Mouse (Mus musculus) cerebellum, adult 2 months (tissue): ENCODE data around the gene Itgb7. TPM values are rescaled to one million over a fixed set of nuclear protein-coding genes. Genes with fewer than 3 reads are reported as not detected.

Source experiments
- DNase-seq, 2 experiments: peaks; one replicate each; pipeline ENCODE4 v3.0.0; 2021
- H3K27ac ChIP-seq: fragments of 200-500 bp; 2 replicates; pipeline ENCODE4 v1.5.1; 2012; ENCODE audit warnings: low read length, control low read depth, inconsistent platforms; ENCODE audit not compliant: insufficient read depth
- H3K27me3 ChIP-seq: fragments of 200-500 bp; 2 replicates; pipeline ENCODE4 v1.6.1; 2012; ENCODE audit warnings: inconsistent platforms, mild to moderate bottlenecking, low read length, moderate library complexity; ENCODE audit not compliant: control insufficient read depth, insufficient read depth
- H3K4me1 ChIP-seq: fragments of 200-500 bp; 2 replicates; pipeline ENCODE4 v1.6.1; 2011; ENCODE audit warnings: low read length; ENCODE audit not compliant: control insufficient read depth, insufficient read depth
- H3K4me3 ChIP-seq: fragments of 200-500 bp; replicated peaks from 2 replicates; pipeline ENCODE3; 2011; ENCODE audit warnings: mild to moderate bottlenecking, low read depth, low read length, control low read depth; ENCODE audit not compliant: insufficient read depth
- CTCF ChIP-seq: fragments of 200-500 bp; IDR thresholded peaks from 2 replicates; pipeline ENCODE4 v1.5.1; 2011; ENCODE audit warnings: low read depth, mild to moderate bottlenecking, control low read depth, low read length, moderate library complexity, borderline replicate concordance; ENCODE audit not compliant: insufficient read depth
- POLR2A ChIP-seq: fragments of 200-500 bp; IDR thresholded peaks from 2 replicates; pipeline ENCODE4 v1.6.1; 2011; ENCODE audit warnings: low read length, control low read depth, borderline replicate concordance; ENCODE audit not compliant: insufficient read depth
- WGBS: fragments of 180-500 bp; shearing (Covaris S2); methylation state at CpG from one replicate; pipeline ENCODE4 v1.1.7; 2018; 5-methylcytosine and 5-hydroxymethylcytosine counted together
- polyA plus RNA-seq: library from polyadenylated mRNA; depleted of rRNA; stranded (reverse); fragments of >200 nt; gene quantifications from 2 replicates; pipeline ENCODE4 v1.2.3, GENCODE M21; 2012

The Itgb7 gene
- polyA plus RNA-seq, 1 experiment = 5.2 TPM

- TF ChIP-seq CTCF (no peak), POLR2A (no peak)
- Histone ChIP-seq H3K4me3 (peak overlapping the region; percentile 89), H3K27ac (no peak overlapping the region), H3K27me3 (no peaks in the 10 kb centered on the region), H3K4me1 (no peaks in the 10 kb centered on the region; the same call in none of the 2 replicates)
- peak; percentile 47 to 56 for DNase-seq
- 2% methylated on average over 60 of the region's 65 CpGs for WGBS
Measured at GRCm38 (mm10) chr15:102247252-102248130, 15.7 kb upstream of the Itgb7 start.

- DNase-seq = peak; percentile 91 to 92
- WGBS = under 1% methylated on average over 35 of the region's 35 CpGs
- Histone ChIP-seq H3K27me3 (no peaks in the 10 kb centered on the region), H3K4me1 (no peaks in the 10 kb centered on the region; the same call in none of the 2 replicates), H3K27ac (peak overlapping the region; percentile 67), H3K4me3 (peak overlapping the region; percentile 89)
- TF ChIP-seq POLR2A = peak; percentile 78
- TF ChIP-seq CTCF = no peak
Measured at GRCm38 (mm10) chr15:102246866-102247251, 15.1 kb upstream of the Itgb7 start.

- Histone ChIP-seq H3K27ac (peak overlapping the region; percentile 67), H3K4me3 (peak overlapping the region; percentile 89), H3K27me3 (no peaks in the 10 kb centered on the region), H3K4me1 (no peaks in the 10 kb centered on the region; the same call in none of the 2 replicates)
- peak; percentile 74 to 77 for DNase-seq
- TF ChIP-seq CTCF = no peak
- 0 out of 2 replicates have a peak, but pooled peaks have one; percentile 18 for TF ChIP-seq POLR2A
- under 1% methylated on average over 41 of the region's 44 CpGs for WGBS
Measured at GRCm38 (mm10) chr15:102245891-102246741, 14.4 kb upstream of the Itgb7 start.

GRCm38 (mm10) chr15:102245461-102245881 lies 13.7 kb upstream of the Itgb7 start:
- Histone ChIP-seq H3K27me3 (no peaks in the 10 kb centered on the region), H3K4me3 (peak overlapping the region; percentile 89), H3K4me1 (no peaks in the 10 kb centered on the region; the same call in none of the 2 replicates), H3K27ac (peak overlapping the region; percentile 14; the same call in 1 of the 2 replicates)
- TF ChIP-seq CTCF (no peak), POLR2A (no peak)
- WGBS = 11% methylated on average over 14 of the region's 14 CpGs
- DNase-seq = no peak

- H3K4me3 ChIP-seq = no peak overlapping the region
- 34% methylated on average over 19 of the region's 19 CpGs for WGBS
- no peak for DNase-seq
- no peaks in the 10 kb centered on the region; the same call in none of the 2 replicates for H3K4me1 ChIP-seq
- TF ChIP-seq CTCF (no peak), POLR2A (no peak)
- H3K27ac ChIP-seq = no peak overlapping the region
- no peaks in the 10 kb centered on the region for H3K27me3 ChIP-seq
Measured at GRCm38 (mm10) chr15:102244306-102245191, 12.8 kb upstream of the Itgb7 start.

- Histone ChIP-seq H3K4me3 (no peak overlapping the region), H3K27me3 (no peaks in the 10 kb centered on the region), H3K27ac (no peak overlapping the region), H3K4me1 (no peaks in the 10 kb centered on the region; the same call in none of the 2 replicates)
- DNase-seq = no peak
- TF ChIP-seq POLR2A (no peak), CTCF (no peak)
- WGBS = 54% methylated on average over 22 of the region's 22 CpGs
Measured at GRCm38 (mm10) chr15:102243229-102244190, 11.8 kb upstream of the Itgb7 start.
